8 mouse cellular contexts compared by ENCODE assay signal in genomic region chr7:112788321-112788751, GRCm38 (mm10).
DNase-seq lines count a peak whose midpoint lies in the region; ATAC-seq lines count a peak whose summit lies in the region.

No protein-coding gene starts in this region.

- H3K4me1 ChIP-seq in hindbrain, embryonic 15.5 days (replicated peaks) = peaks cover 35% of the 10 kb centered on the region
- peaks cover 34% of the 10 kb centered on the region for H3K4me1 ChIP-seq in neural tube, embryonic 15.5 days

- 26% methylated on average over 7 of the region's 7 CpGs for WGBS in hindbrain, embryonic 15.5 days
- 27% methylated on average over 7 of the region's 7 CpGs for WGBS in neural tube, embryonic 15.5 days

- ATAC-seq in hindbrain, embryonic 15.5 days (ENCODE audit: low FRiP score, low read depth) = peak; percentile 70
- ATAC-seq in neural tube, embryonic 15.5 days (ENCODE audit: low FRiP score) = peak; percentile 30; the same call in 1 of the 2 replicates

- peak; percentile 39 to 47 for DNase-seq in urinary bladder, postnatal 36 days (ENCODE audit: low spot score in 2 of 2)
- no peak for DNase-seq in urinary bladder, postnatal 25 days (ENCODE audit: low spot score)
- peak; percentile 42 for DNase-seq in liver
- DNase-seq in adrenal gland, postnatal 25 days = no peak
- no peak for DNase-seq in left cerebral cortex, adult 11 months (ENCODE audit: low spot score)
- no peak for DNase-seq in thymus, postnatal 0 days (ENCODE audit: low spot score)

- H3K9ac ChIP-seq in hindbrain, embryonic 15.5 days = no peak overlapping the region
- H3K9ac ChIP-seq in neural tube, embryonic 15.5 days (replicated peaks) = no peak overlapping the region

- peak overlapping the region; percentile 82 for H3K27ac ChIP-seq in hindbrain, embryonic 15.5 days (replicated peaks)
- peak overlapping the region; percentile 68 for H3K27ac ChIP-seq in neural tube, embryonic 15.5 days (replicated peaks)

- no peaks in the 10 kb centered on the region for H3K27me3 ChIP-seq in hindbrain, embryonic 15.5 days
- H3K27me3 ChIP-seq in neural tube, embryonic 15.5 days (replicated peaks) = no peaks in the 10 kb centered on the region

- no peaks in the 10 kb centered on the region for H3K36me3 ChIP-seq in hindbrain, embryonic 15.5 days
- H3K36me3 ChIP-seq in neural tube, embryonic 15.5 days = no peaks in the 10 kb centered on the region

- H3K9me3 ChIP-seq in hindbrain, embryonic 15.5 days = no peaks in the 10 kb centered on the region
- no peaks in the 10 kb centered on the region for H3K9me3 ChIP-seq in neural tube, embryonic 15.5 days (replicated peaks)

- H3K4me2 ChIP-seq in hindbrain, embryonic 15.5 days = no peak overlapping the region
- no peak overlapping the region for H3K4me2 ChIP-seq in neural tube, embryonic 15.5 days

- no peak overlapping the region for H3K4me3 ChIP-seq in hindbrain, embryonic 15.5 days
- no peak overlapping the region for H3K4me3 ChIP-seq in neural tube, embryonic 15.5 days (replicated peaks)

Comparison
In these comparisons a context has a peak if more than half of its experiments do, and no peak if none do; other contexts are left out.
1. DNase-seq: peak in urinary bladder, postnatal 36 days (2 of 2) and liver (single experiment); none in urinary bladder, postnatal 25 days (single experiment), adrenal gland, postnatal 25 days (single experiment), left cerebral cortex, adult 11 months (single experiment) and thymus, postnatal 0 days (single experiment).